ENCODE assay signal across 9 mouse cellular contexts in genomic region chr16:49792446-49792878, GRCm38 (mm10). TPM values are rescaled to one million over a fixed set of nuclear protein-coding genes. Genes with fewer than 3 reads are reported as not detected.
DNase-seq lines count a peak whose midpoint lies in the region; ATAC-seq and TF ChIP-seq lines count a peak whose summit lies in the region.
"Had no signal": no experiment of that assay in that cellular context is flagged by ENCODE, and none has a peak within 500 bp of the region (broad histone marks: within the 10 kb centered on the region; RNA-seq: fewer than 3 reads in every experiment).

No protein-coding gene starts in this region.

- no peak overlapping the region for H3K4me3 ChIP-seq in limb, embryonic 15.5 days
- H3K4me3 ChIP-seq in midbrain, embryonic 16.5 days (ENCODE audit: low read depth, low read length), result no peak overlapping the region
- H3K4me3 ChIP-seq in layer of hippocampus, adult 2 months, result no peak overlapping the region
- H3K4me3 ChIP-seq: midbrain, embryonic 12.5 days had no signal

- no peak overlapping the region for H3K9ac ChIP-seq in limb, embryonic 15.5 days
- no peak overlapping the region for H3K9ac ChIP-seq in midbrain, embryonic 16.5 days (ENCODE audit: low read depth, low read length)
- H3K9ac ChIP-seq: midbrain, embryonic 12.5 days had no signal

- H3K4me1 ChIP-seq in limb, embryonic 15.5 days, result no peaks in the 10 kb centered on the region
- H3K4me1 ChIP-seq in midbrain, embryonic 16.5 days (ENCODE audit: control insufficient read depth, insufficient read depth, low read length), result no peaks in the 10 kb centered on the region
- H3K4me1 ChIP-seq: midbrain, embryonic 12.5 days had no signal

- H3K9me3 ChIP-seq in limb, embryonic 15.5 days, result no peaks in the 10 kb centered on the region
- no peaks in the 10 kb centered on the region for H3K9me3 ChIP-seq in midbrain, embryonic 16.5 days (replicated peaks; ENCODE audit: control insufficient read depth, low read length, poor library complexity, severe bottlenecking)
- H3K9me3 ChIP-seq: midbrain, embryonic 12.5 days had no signal

- H3K27me3 ChIP-seq in limb, embryonic 15.5 days, result no peaks in the 10 kb centered on the region
- no peaks in the 10 kb centered on the region for H3K27me3 ChIP-seq in midbrain, embryonic 16.5 days (ENCODE audit: control insufficient read depth, insufficient read depth, low read depth, low read length)
- H3K27me3 ChIP-seq: midbrain, embryonic 12.5 days had no signal

- 43% methylated on average over 9 of the region's 9 CpGs for WGBS in limb, embryonic 15.5 days
- WGBS in midbrain, embryonic 16.5 days, result 82% methylated on average over 9 of the region's 9 CpGs

- no peak overlapping the region for H3K27ac ChIP-seq in limb, embryonic 15.5 days
- no peak overlapping the region for H3K27ac ChIP-seq in midbrain, embryonic 16.5 days (ENCODE audit: low read length)
- no peak overlapping the region for H3K27ac ChIP-seq in layer of hippocampus, adult 2 months
- H3K27ac ChIP-seq: midbrain, embryonic 12.5 days had no signal

- DNase-seq in right cerebral cortex, adult 2 months (ENCODE audit: low spot score in 2 of 2), result peak; percentile 31 to 33
- DNase-seq in right cerebral cortex, postnatal 4 days, result no peak
- peak; percentile 38 to 53 for DNase-seq in heart, adult 9 months (ENCODE audit: low spot score in 2 of 2)
- peak; percentile 17 for DNase-seq in right cerebral cortex, postnatal 14 days
- no peak for DNase-seq in layer of hippocampus, adult 2 months (ENCODE audit: low spot score in 2 of 2)
- DNase-seq in MN1 (ENCODE audit: low spot score), result no peak

- H3K36me3 ChIP-seq in limb, embryonic 15.5 days, result no peaks in the 10 kb centered on the region
- H3K36me3 ChIP-seq in midbrain, embryonic 16.5 days (ENCODE audit: control insufficient read depth, insufficient read depth, low read length), result no peaks in the 10 kb centered on the region
- H3K36me3 ChIP-seq: midbrain, embryonic 12.5 days had no signal

- no peak for ATAC-seq in limb, embryonic 15.5 days (ENCODE audit: insufficient number of reproducible peaks, low FRiP score, low TSS enrichment, low read depth)
- ATAC-seq in midbrain, embryonic 16.5 days, result no peak

- no peak for TF ChIP-seq CTCF in layer of hippocampus, adult 2 months (conservative IDR thresholded peaks at IDR 0.05)

- H3K4me2 ChIP-seq in limb, embryonic 15.5 days, result 0 out of 2 replicates have a peak overlapping the region, but pooled peaks have one; percentile 2
- H3K4me2 ChIP-seq in midbrain, embryonic 16.5 days (ENCODE audit: low read length), result no peak overlapping the region
- H3K4me2 ChIP-seq: midbrain, embryonic 12.5 days had no signal

RNA-seq across cellular contexts. Expression of gene Cd47, which starts 7.9 kb away (rescaled TPM):
- 103 and 106 TPM in 2 replicates for polyA plus RNA-seq in limb, embryonic 15.5 days (2015; fragmentation: Nextera tagmentation; extraction: Ambion mirVana)
- 157 and 169 TPM in 2 replicates for polyA plus RNA-seq in midbrain, embryonic 16.5 days (2015; fragmentation: Nextera tagmentation; extraction: Ambion mirVana)
- 100 to 1,000 TPM; 220 to 223 TPM for total RNA-seq in layer of hippocampus, adult 2 months (2021)

Comparison
In these comparisons a context has a peak if more than half of its experiments do, and no peak if none do; other contexts are left out.
1. DNase-seq: peak in right cerebral cortex, adult 2 months (2 of 2), heart, adult 9 months (2 of 2) and right cerebral cortex, postnatal 14 days (single experiment); none in right cerebral cortex, postnatal 4 days (single experiment), layer of hippocampus, adult 2 months (0 of 2) and MN1 (single experiment).